ENCODE assay signal across 9 mouse cellular contexts in the genomic region with DNA sequence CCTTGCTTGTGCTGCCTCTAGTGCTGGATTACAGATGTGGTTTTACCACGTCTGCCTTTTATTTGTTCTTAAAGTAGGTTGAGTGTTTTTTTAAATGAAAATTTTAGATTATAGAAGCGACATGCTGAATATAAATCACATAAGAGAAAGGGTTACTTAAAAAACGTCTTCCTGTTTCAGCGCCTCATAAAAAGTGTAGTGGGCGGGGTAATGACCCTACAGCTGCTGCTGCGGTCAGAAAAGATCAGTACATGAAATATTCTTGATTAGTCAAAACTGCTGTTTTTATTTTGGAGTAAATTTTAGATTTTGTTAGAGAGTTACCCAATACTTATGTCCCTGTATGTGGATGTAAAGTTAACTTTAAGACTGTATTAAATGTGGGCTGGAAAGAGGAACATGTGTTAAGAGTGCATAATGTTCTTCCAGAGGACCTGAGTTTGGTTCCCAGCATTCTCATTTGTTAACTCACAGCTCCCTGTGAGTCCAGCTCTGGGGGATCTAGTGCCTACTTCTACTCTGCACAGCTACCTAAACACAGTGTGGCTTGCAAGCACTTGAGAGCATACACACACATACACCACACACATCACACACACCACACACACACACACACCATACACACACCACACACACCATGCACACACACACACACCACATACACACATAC. TPM values are rescaled to one million over a fixed set of nuclear protein-coding genes. Genes with fewer than 3 reads are reported as not detected.
A peak's percentile ranks its signal among the peaks of the same experiment; 100 is the strongest.
DNase-seq lines count a peak whose midpoint lies in the region; ATAC-seq lines count a peak whose summit lies in the region.
"Had no signal": no experiment of that assay in that cellular context is flagged by ENCODE, and none has a peak within 500 bp of the region (broad histone marks: within the 10 kb centered on the region; RNA-seq: fewer than 3 reads in every experiment).

No protein-coding gene starts in this region.

- peak overlapping the region; percentile 71; the same call in 1 of the 2 replicates for H3K4me2 ChIP-seq in hindbrain, embryonic 14.5 days (replicated peaks)
- H3K4me2 ChIP-seq in hindbrain, embryonic 11.5 days (replicated peaks; ENCODE audit: low read depth, low read length): no peak overlapping the region
- H3K4me2 ChIP-seq in limb, embryonic 13.5 days (replicated peaks): peak overlapping the region; percentile 73

- WGBS in hindbrain, embryonic 14.5 days: 75% methylated on average over 6 of the region's 6 CpGs
- 80% methylated on average over 6 of the region's 6 CpGs for WGBS in hindbrain, embryonic 11.5 days
- WGBS in limb, embryonic 13.5 days: 19% methylated on average over 6 of the region's 6 CpGs

- H3K4me3 ChIP-seq in hindbrain, embryonic 14.5 days (replicated peaks; ENCODE audit: low read length): no peak overlapping the region
- no peak overlapping the region for H3K4me3 ChIP-seq in hindbrain, embryonic 11.5 days (ENCODE audit: low read depth, low read length)
- H3K4me3 ChIP-seq in limb, embryonic 13.5 days: peak overlapping the region; percentile 23; the same call in 1 of the 2 replicates

- ATAC-seq in hindbrain, embryonic 14.5 days (ENCODE audit: low FRiP score): no peak
- ATAC-seq in hindbrain, embryonic 11.5 days (ENCODE audit: low FRiP score): no peak
- ATAC-seq in limb, embryonic 13.5 days (ENCODE audit: low FRiP score, low read depth): no peak

- H3K9me3 ChIP-seq in hindbrain, embryonic 14.5 days (ENCODE audit: control insufficient read depth, low read length): no peaks in the 10 kb centered on the region
- no peaks in the 10 kb centered on the region for H3K9me3 ChIP-seq in hindbrain, embryonic 11.5 days (ENCODE audit: control insufficient read depth, low read length)
- no peaks in the 10 kb centered on the region for H3K9me3 ChIP-seq in limb, embryonic 13.5 days

- intact Hi-C loops in gastrocnemius, postnatal 14 days (cut with DNase I; ENCODE audit: low total_unique reads): loop anchor here (10.0 kb wide), 1 partner anchor 61 kb away; no protein-coding TSS in a partner anchor

- H3K9ac ChIP-seq in hindbrain, embryonic 14.5 days: no peak overlapping the region
- H3K9ac ChIP-seq in hindbrain, embryonic 11.5 days (ENCODE audit: low read depth, low read length): no peak overlapping the region
- no peak overlapping the region for H3K9ac ChIP-seq in limb, embryonic 13.5 days

- H3K27ac ChIP-seq in hindbrain, embryonic 14.5 days: no peak overlapping the region
- H3K27ac ChIP-seq in hindbrain, embryonic 11.5 days (ENCODE audit: low read depth, low read length): no peak overlapping the region
- 0 out of 2 replicates have a peak overlapping the region, but pooled peaks have one; percentile 10 for H3K27ac ChIP-seq in limb, embryonic 13.5 days

- DNase-seq in hindbrain, embryonic 14.5 days (ENCODE audit: low spot score): no peak
- no peak for DNase-seq in hindbrain, embryonic 11.5 days (ENCODE audit: low spot score)
- peak; percentile 10 for DNase-seq in thymus, postnatal 14 days
- no peak for DNase-seq in thymus, postnatal 4 days
- DNase-seq in cerebellum, adult 9-11 months: no peak
- no peak for DNase-seq in gastrocnemius, postnatal 14 days
- DNase-seq in urinary bladder, postnatal 4 days (ENCODE audit: low spot score in 2 of 2): no peak
- DNase-seq: layer of hippocampus, adult 9-11 months had no signal

- H3K36me3 ChIP-seq in hindbrain, embryonic 14.5 days (replicated peaks; ENCODE audit: control insufficient read depth, insufficient read depth): peaks cover 22% of the 10 kb centered on the region
- H3K36me3 ChIP-seq in hindbrain, embryonic 11.5 days (ENCODE audit: control insufficient read depth, insufficient read depth, low read length): no peaks in the 10 kb centered on the region
- peaks cover 27% of the 10 kb centered on the region for H3K36me3 ChIP-seq in limb, embryonic 13.5 days

- H3K27me3 ChIP-seq in hindbrain, embryonic 14.5 days (ENCODE audit: control insufficient read depth, insufficient read depth, low read length): no peaks in the 10 kb centered on the region
- no peaks in the 10 kb centered on the region for H3K27me3 ChIP-seq in hindbrain, embryonic 11.5 days (ENCODE audit: control insufficient read depth, insufficient read depth, low read length)
- H3K27me3 ChIP-seq in limb, embryonic 13.5 days: no peaks in the 10 kb centered on the region

- peaks cover 25% of the 10 kb centered on the region for H3K4me1 ChIP-seq in hindbrain, embryonic 14.5 days (replicated peaks; ENCODE audit: control insufficient read depth, insufficient read depth, low read length)
- H3K4me1 ChIP-seq in hindbrain, embryonic 11.5 days (replicated peaks; ENCODE audit: control insufficient read depth, insufficient read depth, low read length): no peaks in the 10 kb centered on the region
- H3K4me1 ChIP-seq in limb, embryonic 13.5 days: peaks cover 35% of the 10 kb centered on the region

RNA-seq across cellular contexts. Expression of a gene that starts 14.1 kb away (rescaled TPM):
- 51.8 and 58.0 TPM in 2 replicates for polyA plus RNA-seq in hindbrain, embryonic 14.5 days (2014; fragmentation: Nextera tagmentation; extraction: Ambion mirVana)
- polyA plus RNA-seq in hindbrain, embryonic 11.5 days (2014; fragmentation: Nextera tagmentation; extraction: Ambion mirVana): 66.9 and 82.4 TPM in 2 replicates
- 119 and 120 TPM in 2 replicates for polyA plus RNA-seq in limb, embryonic 13.5 days (2015; fragmentation: Nextera tagmentation; extraction: Ambion mirVana)
- total RNA-seq in gastrocnemius, postnatal 14 days (2021): 10 to 100 TPM; 20.6 to 22.4 TPM

RNA-seq across cellular contexts. Expression of a gene that starts 37.9 kb away (rescaled TPM):
- 75.3 and 83.0 TPM in 2 replicates for polyA plus RNA-seq in hindbrain, embryonic 14.5 days (2014; fragmentation: Nextera tagmentation; extraction: Ambion mirVana)
- polyA plus RNA-seq in hindbrain, embryonic 11.5 days (2014; fragmentation: Nextera tagmentation; extraction: Ambion mirVana): 80.9 and 81.1 TPM in 2 replicates
- 39.1 and 46.6 TPM in 2 replicates for polyA plus RNA-seq in limb, embryonic 13.5 days (2015; fragmentation: Nextera tagmentation; extraction: Ambion mirVana)
- total RNA-seq in gastrocnemius, postnatal 14 days (2021): 10 to 100 TPM; 21.9 to 24.3 TPM

RNA-seq across cellular contexts. Expression of a gene that starts 38.3 kb away (rescaled TPM):
- polyA plus RNA-seq in hindbrain, embryonic 14.5 days (2014; fragmentation: Nextera tagmentation; extraction: Ambion mirVana): 149 and 155 TPM in 2 replicates
- 139 and 142 TPM in 2 replicates for polyA plus RNA-seq in hindbrain, embryonic 11.5 days (2014; fragmentation: Nextera tagmentation; extraction: Ambion mirVana)
- 81.4 and 83.3 TPM in 2 replicates for polyA plus RNA-seq in limb, embryonic 13.5 days (2015; fragmentation: Nextera tagmentation; extraction: Ambion mirVana)
- total RNA-seq in gastrocnemius, postnatal 14 days (2021): 10 to 100 TPM; 33.5 to 34.6 TPM
